Mouse (Mus musculus) left cerebral cortex, postnatal 25 days (tissue): ENCODE data around the gene Trmt2a. TPM values are rescaled to one million over a fixed set of nuclear protein-coding genes. Genes with fewer than 3 reads are reported as not detected.

Source experiments
- DNase-seq, 2 experiments: peaks; one replicate each; pipeline ENCODE4 v3.0.0; 2022; ENCODE audit warnings: low spot score in 2 of 2, mixed read lengths in 1 of 2
- intact Hi-C: fragments of 180-260 bp; cut with DNase I; formaldehyde crosslinking; loops from one replicate; pipeline ENCODE4 v1.15.1; 2025
- total RNA-seq, 2 experiments: library from RNA; stranded (reverse); gene quantifications; 2 replicates each; pipeline ENCODE4 v1.2.3; 2021

The Trmt2a gene
- total RNA-seq, 2 experiments from 2014 or later = 48.0 to 52.9 TPM

DNA sequence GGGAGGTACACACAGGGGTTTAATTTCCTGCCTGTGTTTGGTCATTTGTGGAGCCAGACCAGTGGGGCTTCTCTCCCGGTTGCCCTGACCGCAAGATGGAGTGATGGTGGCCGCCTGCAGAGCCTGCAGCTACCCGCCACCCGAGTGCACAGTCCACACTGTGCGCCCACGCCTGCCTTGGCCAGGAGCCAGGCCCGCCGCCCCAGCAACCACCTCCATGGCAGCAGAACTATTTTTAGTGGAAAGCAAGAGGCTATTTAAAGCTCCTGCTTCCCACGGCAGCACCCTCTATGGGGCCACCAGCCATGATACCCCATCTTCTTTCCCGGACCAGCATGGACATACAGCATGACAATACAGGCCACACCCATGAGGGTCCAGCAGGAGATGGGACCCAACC is 18.9 kb upstream of the Trmt2a start:
- intact Hi-C loops = loop anchor here (10.0 kb wide), 2 partner anchors 305 to 395 kb away; partner anchors contain the start of genes Gm49601, Gp1bb, Sept5 and Slc25a1
- DNase-seq = peak; percentile 84 to 97

DNA sequence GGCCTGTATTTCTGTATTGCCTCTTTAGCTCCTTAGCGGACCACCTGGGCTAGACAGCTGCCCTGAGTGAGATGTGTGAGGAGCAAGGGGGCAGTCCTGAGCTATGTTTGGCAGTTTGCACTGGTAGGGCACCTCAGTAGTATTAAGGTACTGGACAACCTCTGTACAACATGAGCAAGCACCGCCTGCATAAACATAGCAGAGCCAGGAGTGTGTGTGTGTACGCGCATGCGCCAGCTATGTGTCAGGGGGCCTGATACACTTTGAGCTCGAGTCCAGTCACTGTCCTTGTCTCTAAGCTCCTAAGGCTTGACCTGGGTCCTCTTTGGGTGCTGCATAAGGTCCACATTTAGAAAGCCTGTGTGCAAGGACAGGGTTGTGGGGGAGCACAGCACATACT is 17.9 kb upstream of the Trmt2a start:
- intact Hi-C loops = loop anchor here (10.0 kb wide), 2 partner anchors 306 to 394 kb away; partner anchors contain the start of genes Gm49601, Gp1bb, Sept5 and Slc25a1
- no peak for DNase-seq

DNA sequence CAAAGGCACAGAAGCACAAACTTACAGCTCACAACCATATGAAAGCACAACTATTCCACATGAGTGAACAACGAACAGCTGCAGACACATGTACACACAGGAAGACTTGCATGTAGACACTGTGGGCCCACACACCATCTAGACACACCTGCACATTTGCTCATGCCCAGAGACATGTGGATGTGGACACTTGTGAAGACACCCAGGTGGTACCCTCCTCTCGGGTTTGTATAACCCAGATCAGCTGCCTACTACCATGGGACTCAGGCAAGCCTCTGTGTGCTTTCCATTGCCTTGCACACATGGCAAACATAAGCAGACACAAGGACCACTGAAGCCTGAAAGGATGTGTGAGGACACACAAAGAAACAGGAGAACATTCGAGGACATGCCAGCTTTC is 17.4 kb upstream of the Trmt2a start:
- intact Hi-C loops = loop anchor here (10.0 kb wide), 2 partner anchors 306 to 394 kb away; partner anchors contain the start of genes Gm49601, Gp1bb, Sept5 and Slc25a1
- no peak for DNase-seq

DNA sequence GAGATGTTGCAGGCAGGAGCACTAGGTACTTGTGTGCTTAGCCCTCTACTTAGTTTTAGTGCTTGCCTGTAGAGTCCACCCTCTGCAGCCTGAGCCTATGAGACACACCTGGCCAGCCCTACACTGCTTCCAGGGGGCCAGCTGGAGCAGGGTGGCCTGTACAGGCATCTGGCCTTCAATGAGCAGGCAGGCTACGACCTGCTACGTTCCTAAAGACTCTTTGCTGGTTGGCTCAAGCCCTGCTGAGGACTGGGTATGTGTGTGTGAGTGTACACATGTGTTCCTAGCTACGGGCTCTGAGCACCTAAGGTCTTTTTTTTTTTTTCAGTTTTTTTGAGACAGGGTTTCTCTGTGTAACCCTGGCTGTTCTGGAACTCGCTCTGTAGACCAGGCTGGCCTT is 17.0 kb upstream of the Trmt2a start:
- no peak for DNase-seq
- intact Hi-C loops = loop anchor here (10.0 kb wide), 2 partner anchors 307 to 393 kb away; partner anchors contain the start of genes Gm49601, Gp1bb, Sept5 and Slc25a1

DNA sequence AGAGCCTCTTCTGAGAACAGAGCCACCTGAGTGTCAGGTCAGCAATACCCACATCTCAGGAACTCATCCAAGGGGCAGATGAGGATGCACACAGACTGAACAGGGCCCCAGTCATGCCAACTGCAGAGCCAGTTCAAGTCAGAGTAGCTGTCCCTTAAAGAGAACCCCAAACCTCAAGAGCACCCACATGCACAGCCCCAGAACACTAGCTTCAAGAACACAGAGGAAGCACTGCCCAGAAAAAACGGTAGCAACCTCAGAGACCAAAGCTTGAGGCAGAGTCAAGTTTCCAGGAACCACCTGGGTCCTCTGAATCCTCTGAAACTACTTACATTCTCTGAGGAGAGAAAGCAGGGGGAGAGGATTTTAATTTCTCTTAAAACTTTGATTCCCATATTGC is 15.0 kb upstream of the Trmt2a start:
- DNase-seq = no peak
- intact Hi-C loops = loop anchor here (10.0 kb wide), 2 partner anchors 309 to 391 kb away; partner anchors contain the start of genes Gm49601, Gp1bb, Sept5 and Slc25a1

DNA sequence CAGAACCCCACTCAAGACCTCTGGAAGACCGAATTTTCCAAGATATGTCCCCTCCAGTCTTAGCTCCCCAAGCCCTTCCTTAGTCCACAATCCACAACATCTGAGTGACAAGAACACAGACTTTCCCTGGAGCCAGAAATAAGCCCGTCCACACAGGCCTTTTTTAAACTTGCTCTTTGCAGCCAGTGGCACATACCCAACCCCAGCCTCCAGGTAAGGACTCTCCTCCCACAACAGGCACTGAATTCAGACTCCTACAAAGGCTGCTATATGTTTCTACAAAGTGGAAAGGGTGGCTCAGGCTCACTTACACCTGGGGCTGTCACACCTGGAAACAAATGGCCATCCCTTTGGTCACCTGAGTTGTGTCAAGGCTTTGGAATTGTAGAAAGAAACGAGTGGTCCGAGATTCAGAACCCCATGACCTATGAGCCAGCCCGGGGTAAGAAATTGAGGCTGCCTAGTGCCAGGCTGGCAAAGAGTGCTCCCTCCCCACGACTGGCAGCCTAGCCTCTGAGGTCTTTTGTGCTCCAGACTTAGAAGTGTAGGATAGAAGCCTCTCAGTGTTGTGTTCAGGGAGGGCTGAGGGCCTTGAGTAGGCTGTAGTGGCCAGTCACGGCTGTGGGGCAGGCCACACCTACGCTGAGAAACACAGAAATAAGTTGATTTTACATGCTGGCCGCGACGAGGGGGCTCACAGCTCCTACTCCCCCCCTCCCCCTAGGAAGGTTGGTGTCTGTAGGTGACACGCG is 14.4 kb upstream of the Trmt2a start:
- intact Hi-C loops = loop anchor here (10.0 kb wide), 2 partner anchors 309 to 391 kb away; partner anchors contain the start of genes Gm49601, Gp1bb, Sept5 and Slc25a1
- DNase-seq = peak in 1 of 2 experiments; percentile 67

DNA sequence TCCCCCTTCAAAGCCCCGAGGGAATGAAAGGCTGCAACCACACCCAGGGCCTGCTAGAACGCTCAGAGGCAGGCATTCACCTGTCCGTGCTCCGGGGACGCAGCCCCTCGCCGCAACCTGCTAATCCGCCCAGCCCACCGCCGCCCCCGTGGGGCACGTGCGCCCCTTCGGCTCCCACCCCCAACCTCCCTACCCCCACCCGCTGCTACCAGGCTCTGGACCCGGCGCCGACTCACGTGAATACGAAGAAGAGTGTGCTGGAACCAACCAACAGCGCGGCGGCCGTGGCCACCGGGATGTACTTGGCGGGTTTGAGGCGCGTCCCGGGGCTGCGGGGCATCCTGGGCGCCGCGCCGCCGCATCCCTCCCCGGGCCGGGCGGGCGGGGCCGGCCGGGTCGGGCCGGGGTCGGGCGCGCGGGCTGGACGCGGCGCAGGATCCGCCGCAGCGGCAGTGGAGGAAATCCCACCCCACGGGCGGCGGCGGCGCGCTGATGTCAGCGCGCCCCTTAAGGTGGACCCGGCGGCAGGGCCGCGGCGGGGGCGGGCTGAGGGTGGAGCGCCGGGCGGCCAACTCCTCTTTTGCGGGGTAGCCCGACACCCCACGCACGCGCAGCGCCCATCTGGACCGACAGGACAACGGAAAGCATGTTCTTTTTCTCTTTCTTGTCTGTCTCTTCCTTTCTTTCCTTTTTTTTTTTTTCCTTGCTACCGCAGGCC is 13.6 kb upstream of the Trmt2a start, which contains the start of gene Zdhhc8:
TSS of gene Zdhhc8 (minus strand) at position 466 of the 718 bp plus-strand sequence.
- peak; percentile 81 to 86 for DNase-seq
- intact Hi-C loops = loop anchor here (1.0 to 10.0 kb wide), 3 partner anchors 13 to 390 kb away; partner anchors contain the start of genes Gm49601, Gp1bb, Ranbp1 and Sept5

DNA sequence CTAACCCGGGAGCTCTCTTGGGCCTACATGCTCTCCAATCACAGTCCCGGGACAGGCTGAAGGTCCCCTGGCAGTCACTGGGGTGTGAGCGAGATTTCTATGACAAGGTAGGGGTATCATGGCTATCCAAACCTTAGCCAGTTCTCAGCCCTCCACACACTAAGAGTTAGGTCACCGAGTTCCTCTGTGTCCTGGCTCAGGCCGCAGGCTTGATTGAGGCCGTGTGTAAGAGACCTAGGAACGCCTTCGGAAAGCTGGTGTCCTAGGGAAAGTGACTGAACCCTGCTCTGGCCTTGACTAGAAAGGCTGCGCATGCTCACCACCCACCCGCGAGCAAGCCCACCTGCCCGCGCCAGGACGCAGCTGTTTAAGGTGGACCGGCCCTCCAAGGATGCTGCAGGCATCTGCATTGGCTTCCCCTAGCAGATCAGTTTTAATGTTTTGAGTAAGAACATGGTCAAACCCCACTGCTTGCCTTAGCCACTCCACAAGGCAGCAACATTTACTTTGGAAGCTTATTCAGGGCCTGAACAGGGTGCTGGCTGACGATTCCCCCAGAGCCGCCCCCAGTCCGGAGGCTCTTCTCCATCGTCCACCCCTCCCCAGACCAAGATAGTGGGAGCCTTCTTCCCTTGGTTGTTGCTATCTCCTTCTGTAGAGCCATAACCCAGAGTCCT is 13.0 kb upstream of the Trmt2a start:
- peak; percentile 75 to 81 for DNase-seq
- intact Hi-C loops = loop anchor here (1.0 to 10.0 kb wide), 3 partner anchors 13 to 389 kb away; partner anchors contain the start of genes Gm49601, Gp1bb, Ranbp1 and Sept5

DNA sequence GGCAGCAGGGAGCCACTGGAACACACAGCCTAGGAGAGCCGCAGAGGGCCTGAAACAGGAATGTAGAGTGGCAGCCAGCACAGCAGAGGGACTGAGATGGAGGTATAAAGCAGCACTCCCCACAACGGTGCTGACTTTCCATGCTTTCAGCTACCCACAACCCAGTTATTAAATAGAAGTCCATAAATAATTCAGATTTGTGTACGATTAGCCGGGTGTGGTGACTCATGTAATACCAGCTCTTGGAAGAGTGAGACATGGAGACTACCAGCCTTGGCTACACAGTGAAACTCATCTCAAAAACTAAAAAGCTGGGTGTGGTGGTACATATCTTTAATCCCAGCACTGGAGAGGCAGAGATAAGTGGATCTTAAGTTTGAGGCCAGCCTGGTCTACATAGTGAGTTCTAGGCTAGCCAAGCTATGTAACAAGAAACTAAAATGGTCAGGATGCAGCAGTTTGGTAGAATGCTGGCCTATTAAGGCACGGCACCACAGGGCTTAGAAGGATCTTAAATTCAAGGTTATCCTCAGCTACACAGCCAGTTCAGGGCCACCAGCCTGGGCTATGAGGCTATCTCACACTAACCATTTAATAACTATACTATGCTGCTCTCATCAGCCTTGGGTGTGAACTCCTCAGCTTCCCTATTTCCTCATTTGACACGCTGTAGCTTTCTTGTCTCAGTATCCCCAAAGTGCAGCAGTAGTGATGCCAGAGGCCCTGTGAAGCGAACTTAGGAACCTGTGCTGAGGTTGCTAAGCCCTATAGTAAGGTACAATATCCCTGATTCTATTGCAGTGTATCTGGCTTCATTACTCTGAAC is 11.6 kb upstream of the Trmt2a start:
- intact Hi-C loops = loop anchor here (10.0 kb wide), 2 partner anchors 312 to 388 kb away; partner anchors contain the start of genes Gm49601, Gp1bb, Sept5 and Slc25a1
- no peak for DNase-seq

DNA sequence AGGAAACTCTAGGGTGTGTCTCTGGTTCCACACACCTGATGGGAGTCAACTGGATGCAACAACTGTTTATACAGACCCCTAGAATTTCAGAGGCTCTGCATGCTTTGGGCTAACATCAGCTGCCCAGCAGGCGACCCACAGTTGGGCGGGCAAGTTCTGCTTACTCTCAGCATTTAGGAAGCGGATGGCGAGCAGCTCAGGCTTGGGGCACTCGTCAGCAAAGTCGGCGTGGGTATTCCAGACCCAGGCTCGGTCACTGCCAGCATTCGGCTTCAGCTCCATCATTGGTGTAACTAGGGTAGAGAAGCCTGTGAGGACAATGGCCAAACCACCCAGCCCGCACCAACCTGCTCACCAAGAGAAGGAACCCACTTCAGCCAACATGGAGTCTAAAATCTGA is 6.9 kb upstream of the Trmt2a start:
- intact Hi-C loops = no loop called here
- no peak for DNase-seq

DNA sequence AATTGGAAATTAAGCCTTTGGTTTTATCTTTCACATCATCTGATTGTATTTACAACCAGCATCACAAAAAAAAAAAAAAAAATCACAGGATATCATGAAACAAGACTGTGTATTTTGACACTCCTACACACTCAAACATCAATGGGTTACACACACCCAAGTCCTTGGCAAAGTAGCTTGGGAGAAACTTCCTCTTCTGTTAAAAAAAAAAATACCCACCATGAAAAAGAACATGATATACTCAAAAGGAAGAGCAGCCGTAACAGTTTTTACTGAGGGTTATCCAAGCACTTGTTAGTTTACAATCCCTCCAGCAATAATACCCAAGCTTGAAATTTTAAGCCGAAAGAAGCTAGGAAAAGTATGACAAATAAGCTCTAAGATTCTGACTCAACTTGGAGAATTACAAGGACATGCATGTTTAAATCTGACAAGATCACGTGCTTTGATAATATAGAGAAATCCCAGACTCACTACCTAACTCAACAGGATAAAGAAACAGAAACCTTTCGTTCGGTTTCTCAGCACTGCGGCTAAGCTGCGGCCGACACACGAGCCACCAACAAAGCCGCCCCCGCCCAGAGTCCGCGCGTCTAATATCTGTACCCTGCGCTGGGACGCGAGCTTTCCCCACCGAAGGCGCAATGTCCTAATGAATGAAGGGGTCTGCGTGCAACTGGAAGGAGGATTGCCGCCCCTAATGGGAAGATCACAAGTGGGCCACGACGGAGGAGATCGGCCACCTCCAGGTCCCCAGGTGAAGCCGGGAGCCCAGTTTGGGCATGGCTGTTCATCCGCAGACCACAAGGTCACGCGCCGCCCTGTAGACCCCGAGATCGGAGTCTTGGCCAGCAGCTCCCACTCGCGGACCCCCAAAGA is 719 bp upstream of the Trmt2a start:
- peak in 1 of 2 experiments; percentile 40 for DNase-seq
- intact Hi-C loops = loop anchor here (1.0 kb wide), 1 partner anchor 12 kb away; the partner anchor contains the start of gene Zdhhc8

DNA sequence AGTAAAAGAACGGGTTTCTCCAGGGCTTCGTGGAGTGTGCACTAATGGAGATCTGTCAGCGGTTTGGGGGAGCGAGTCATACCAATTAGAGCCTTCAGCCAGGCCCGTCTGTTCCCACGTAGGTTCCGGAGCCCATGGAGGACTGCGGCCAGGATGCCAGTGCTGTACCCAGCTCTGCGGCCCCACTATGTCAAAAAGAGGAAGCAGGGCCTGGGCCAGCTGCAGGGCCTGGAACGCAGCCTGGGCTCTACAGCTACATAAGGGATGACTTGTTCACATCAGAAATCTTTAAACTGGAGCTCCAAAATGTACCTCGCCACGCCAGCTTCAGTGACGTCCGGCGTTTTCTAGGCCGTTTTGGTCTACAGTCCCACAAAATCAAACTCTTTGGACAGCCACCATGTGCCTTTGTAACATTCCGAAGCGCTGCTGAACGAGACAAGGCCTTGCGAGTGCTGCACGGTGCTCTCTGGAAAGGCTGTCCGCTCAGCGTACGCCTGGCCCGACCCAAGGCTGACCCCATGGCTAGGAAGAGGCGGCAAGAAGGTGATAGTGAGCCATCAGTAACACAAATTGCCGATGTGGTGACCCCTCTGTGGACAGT is 987 bp downstream of the Trmt2a start:
- intact Hi-C loops = no loop called here
- DNase-seq = peak; percentile 48 to 55

DNA sequence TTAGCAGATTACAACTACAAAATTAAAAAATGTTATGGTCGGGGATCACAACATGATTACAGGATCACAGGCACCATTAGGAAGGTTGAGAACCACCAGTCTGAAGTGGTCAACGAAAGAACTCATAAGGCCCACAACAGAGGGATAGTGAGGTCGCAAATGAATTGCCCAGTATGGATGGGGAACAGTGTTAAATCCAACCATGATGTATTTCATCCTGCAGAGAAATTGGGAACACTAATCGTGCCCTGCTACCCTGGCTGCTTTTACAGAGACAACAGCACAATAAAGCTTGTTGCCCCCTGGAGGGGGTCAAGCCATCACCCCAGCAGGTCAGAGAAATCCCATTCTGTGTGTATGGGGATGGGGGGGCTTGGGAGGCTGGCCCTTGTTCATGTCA is 1.8 kb downstream of the Trmt2a start:
- intact Hi-C loops = no loop called here
- no peak for DNase-seq

DNA sequence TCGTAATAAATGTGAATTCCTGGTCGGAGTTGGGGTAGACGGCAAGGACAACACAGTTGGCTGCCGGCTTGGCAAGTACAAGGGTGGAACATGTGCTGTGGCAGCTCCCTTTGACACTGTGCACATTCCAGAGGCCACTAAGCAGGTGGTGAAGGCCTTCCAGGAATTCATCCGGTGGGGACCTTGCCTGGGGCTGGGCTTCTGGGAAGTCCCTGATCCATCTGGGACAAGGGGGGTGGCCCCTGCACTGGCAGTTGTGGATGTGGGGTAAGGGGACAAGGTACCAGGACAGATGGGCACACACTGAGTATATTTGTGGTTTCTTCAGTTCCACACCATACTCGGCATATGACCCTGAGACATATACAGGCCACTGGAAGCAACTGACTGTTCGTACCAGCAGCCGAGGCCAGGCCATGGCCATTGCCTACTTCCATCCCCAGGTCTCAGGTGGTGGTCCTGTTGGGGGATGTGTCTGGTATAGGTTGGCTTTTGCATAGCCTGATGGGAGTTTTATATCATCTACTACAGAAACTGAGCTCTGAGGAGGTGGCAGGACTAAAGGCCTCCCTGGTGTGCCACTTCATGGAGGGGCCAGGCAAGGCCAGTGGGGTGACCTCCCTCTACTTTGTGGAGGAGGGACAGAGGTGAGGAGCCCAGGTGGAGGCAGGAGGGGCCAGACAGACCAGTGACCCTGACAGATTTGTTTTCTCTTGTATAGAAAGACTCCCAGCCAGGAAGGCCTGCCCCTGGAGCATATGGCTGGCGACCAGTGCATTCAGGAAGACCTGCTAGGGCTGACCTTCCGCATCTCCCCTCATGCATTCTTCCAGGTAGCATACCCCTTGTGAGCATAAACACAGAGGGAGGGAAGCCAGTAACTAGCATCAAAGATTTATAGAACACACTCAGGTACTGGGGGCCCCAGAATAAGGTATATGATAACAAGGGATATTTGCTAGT is 2.6 kb downstream of the Trmt2a start:
- intact Hi-C loops = no loop called here
- no peak for DNase-seq

DNA sequence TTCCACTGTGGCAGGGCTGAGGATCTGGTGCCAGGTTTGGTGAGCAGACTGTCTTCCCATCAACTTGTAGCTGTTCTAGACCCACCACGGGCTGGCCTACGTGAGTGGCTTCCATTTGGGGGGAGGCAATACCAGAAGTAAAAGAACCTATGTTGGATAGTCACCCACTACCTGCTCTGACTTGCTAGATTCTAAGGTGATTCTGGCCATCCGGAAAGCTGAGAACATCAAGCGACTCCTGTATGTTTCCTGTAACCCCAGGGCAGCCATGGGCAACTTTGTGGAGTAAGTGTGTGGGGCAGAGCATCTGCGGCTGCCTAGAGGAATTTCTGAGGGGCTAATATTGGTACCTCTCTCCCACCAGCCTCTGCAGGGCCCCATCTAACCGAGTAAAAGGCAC is 4.3 kb downstream of the Trmt2a start:
- intact Hi-C loops = no loop called here
- DNase-seq = no peak

DNA sequence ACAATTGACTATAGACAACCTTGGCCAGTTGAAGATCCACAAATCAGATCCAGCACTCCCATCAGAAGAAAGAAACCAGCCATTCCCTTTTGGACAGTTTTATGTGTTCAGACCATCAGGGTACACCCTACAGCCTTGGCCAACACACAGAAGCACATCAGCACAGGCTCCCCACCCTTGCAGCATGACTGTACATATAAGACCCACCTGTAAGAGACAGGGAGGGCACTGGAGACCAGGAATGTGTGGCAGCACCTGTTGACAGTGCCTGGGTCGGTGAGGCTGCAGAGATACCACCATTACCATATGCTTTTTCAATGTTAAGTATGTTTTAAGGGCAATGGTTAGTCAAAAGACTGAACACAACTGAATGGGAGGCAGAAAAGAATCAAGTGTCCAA is 5.4 kb downstream of the Trmt2a start:
- DNase-seq = no peak
- intact Hi-C loops = no loop called here
